Mouse (Mus musculus) CH12.LX (cell line): ENCODE data around the gene Usmg5.

ENCODE experiments used
- CHD2 ChIP-seq: IDR thresholded peaks from 2 replicates; pipeline ENCODE4 v1.6.1; 2011; ENCODE audit warnings: low read length, improper control_type of control experiment
- CTCF ChIP-seq, 2 experiments: IDR thresholded peaks in 1 of 2; conservative IDR thresholded peaks in 1 of 2; 2 replicates each; pipeline ENCODE4 v1.5.1; 2011 to 2012; ENCODE audit warnings: low read depth in 2 of 2, low read length in 2 of 2, improper control_type of control experiment in 1 of 2, inconsistent platforms in 1 of 2, mild to moderate bottlenecking in 1 of 2, moderate library complexity in 1 of 2
- E2F4 ChIP-seq: IDR thresholded peaks from 2 replicates; pipeline ENCODE4 v1.6.1; 2011; ENCODE audit warnings: low read depth, low read length, improper control_type of control experiment; ENCODE audit not compliant: insufficient replicate concordance
- ELF1 ChIP-seq: IDR thresholded peaks from 2 replicates; pipeline ENCODE4 v1.6.1; 2014; ENCODE audit warnings: low read depth, mild to moderate bottlenecking, inconsistent platforms, low read length, improper control_type of control experiment
- EP300 ChIP-seq: IDR thresholded peaks from 2 replicates; pipeline ENCODE4 v1.6.1; 2011; ENCODE audit warnings: low read length, improper control_type of control experiment
- HCFC1 ChIP-seq: IDR thresholded peaks from 2 replicates; pipeline ENCODE4 v1.6.1; 2012; ENCODE audit warnings: low read depth, mild to moderate bottlenecking, inconsistent platforms, low read length, improper control_type of control experiment
- JUN ChIP-seq: IDR thresholded peaks from 2 replicates; pipeline ENCODE4 v1.6.1; 2011; ENCODE audit warnings: low read depth, mild to moderate bottlenecking, low read length, improper control_type of control experiment, moderate library complexity; ENCODE audit not compliant: insufficient read depth
- JUND ChIP-seq: conservative IDR thresholded peaks from 2 replicates; pipeline ENCODE4 v1.6.1; 2011; ENCODE audit warnings: low read depth, low read length, improper control_type of control experiment
- MAX ChIP-seq: IDR thresholded peaks from 2 replicates; pipeline ENCODE4 v1.6.1; 2011; ENCODE audit warnings: low read length, improper control_type of control experiment
- MEF2A ChIP-seq: IDR thresholded peaks from 2 replicates; pipeline ENCODE4 v1.6.1; 2014; ENCODE audit warnings: low read depth, mild to moderate bottlenecking, inconsistent platforms, low read length, improper control_type of control experiment, borderline replicate concordance
- POLR2A ChIP-seq: IDR thresholded peaks from 2 replicates; pipeline ENCODE4 v1.6.1; 2011; ENCODE audit warnings: low read depth, mild to moderate bottlenecking, improper control_type of control experiment, low read length
- TCF12 ChIP-seq: IDR thresholded peaks from 2 replicates; pipeline ENCODE4 v1.6.1; 2014; ENCODE audit warnings: low read depth, mild to moderate bottlenecking, inconsistent platforms, low read length, improper control_type of control experiment
- USF1 ChIP-seq: IDR thresholded peaks from 2 replicates; pipeline ENCODE4 v1.6.1; 2014; ENCODE audit warnings: low read depth, mild to moderate bottlenecking, inconsistent platforms, low read length, improper control_type of control experiment
- ZC3H11A ChIP-seq: IDR thresholded peaks from 2 replicates; pipeline ENCODE4 v1.6.1; 2012; ENCODE audit warnings: low read depth, mild to moderate bottlenecking, inconsistent platforms, low read length, improper control_type of control experiment

GRCm38 (mm10) chr19:47136170-47136569 is 45.7 kb upstream of the Usmg5 start:
- no peak for TF ChIP-seq JUN
- TF ChIP-seq CTCF (conservative IDR thresholded peaks at IDR 0.05 in 1 of 2, IDR thresholded peaks at IDR 0.05 in 1 of 2; ENCODE audit: low read depth in 2 of 2, low read length in 2 of 2): no peak
- no peak for TF ChIP-seq EP300
- TF ChIP-seq MEF2A: no peak
- no peak for TF ChIP-seq POLR2A
- no peak for TF ChIP-seq CHD2
- no peak for TF ChIP-seq HCFC1
- TF ChIP-seq MAX: no peak
- no peak for TF ChIP-seq ZC3H11A
- TF ChIP-seq ELF1: no peak
- TF ChIP-seq USF1: no peak
- TF ChIP-seq E2F4: no peak
- TF ChIP-seq JUND: no peak
- TF ChIP-seq TCF12: no peak
